Mouse (Mus musculus): ENCODE results near the gene Ccl2.

- TF ChIP-seq POLR2A (IDR thresholded peaks at IDR 0.05; ENCODE audit: low read depth, low read length): no peak
- TF ChIP-seq CTCF (IDR thresholded peaks at IDR 0.05; ENCODE audit: borderline replicate concordance, insufficient read depth, low read length): no peak
Observed at GRCm38 (mm10) chr11:82004810-82005209, 30.6 kb upstream of the Ccl2 start.
